Mouse (Mus musculus): ENCODE data around the gene Fry. TPM values are rescaled to one million over a fixed set of nuclear protein-coding genes. Genes with fewer than 3 reads are reported as not detected.
A peak's percentile ranks its signal among the peaks of the same experiment; 100 is the strongest.

Fry gene
- polyA plus RNA-seq, 1 experiment from 2014 or later = 2.4 TPM

GRCm38 (mm10) chr5:150259191-150260053 is 141.0 kb downstream of the Fry start:
- DNase-seq (no peak), ATAC-seq (ENCODE audit: low read depth) (no peak)
- Histone ChIP-seq H3K27me3 (peaks cover 7% of the 10 kb centered on the region; the same call in 1 of the 2 replicates), H3K9ac (peak overlapping the region; percentile 26; the same call in 1 of the 2 replicates), H3K4me3 (replicated peaks) (peak overlapping the region; percentile 41), H3K9me3 (replicated peaks) (no peaks in the 10 kb centered on the region), H3K36me3 (no peaks in the 10 kb centered on the region), H3K4me2 (peak overlapping the region; percentile 64), H3K4me1 (replicated peaks) (peaks cover 12% of the 10 kb centered on the region; the same call in 1 of the 2 replicates), H3K27ac (no peak overlapping the region)
- 8% methylated on average over 24 of the region's 29 CpGs for WGBS (ENCODE audit: insufficient replicate concordance)

GRCm38 (mm10) chr5:150260054-150260386 is 141.6 kb downstream of the Fry start:
- DNase-seq = no peak
- Histone ChIP-seq H3K9me3 (replicated peaks) (no peaks in the 10 kb centered on the region), H3K9ac (no peak overlapping the region), H3K27me3 (peaks cover 7% of the 10 kb centered on the region; the same call in 1 of the 2 replicates), H3K36me3 (no peaks in the 10 kb centered on the region), H3K4me1 (replicated peaks) (peaks cover 12% of the 10 kb centered on the region; the same call in 1 of the 2 replicates), H3K27ac (no peak overlapping the region), H3K4me2 (peak overlapping the region; percentile 64), H3K4me3 (replicated peaks) (peak overlapping the region; percentile 41)
- ATAC-seq (ENCODE audit: low read depth) = no peak
- WGBS (ENCODE audit: insufficient replicate concordance) = 47% methylated on average over 9 of the region's 9 CpGs

- Histone ChIP-seq H3K4me3 (replicated peaks) (no peak overlapping the region), H3K9me3 (replicated peaks) (no peaks in the 10 kb centered on the region), H3K4me2 (no peak overlapping the region), H3K9ac (no peak overlapping the region), H3K27me3 (peaks cover 7% of the 10 kb centered on the region; the same call in 1 of the 2 replicates), H3K4me1 (replicated peaks) (peaks cover 12% of the 10 kb centered on the region; the same call in 1 of the 2 replicates), H3K27ac (no peak overlapping the region), H3K36me3 (no peaks in the 10 kb centered on the region)
- 66% methylated on average over 4 of the region's 4 CpGs for WGBS (ENCODE audit: insufficient replicate concordance)
- no peak for DNase-seq
- ATAC-seq (ENCODE audit: low read depth) = no peak
These were observed 142.9 kb downstream of the Fry start for GRCm38 (mm10) chr5:150261361-150261760.

- no peak for DNase-seq
- ATAC-seq (ENCODE audit: low read depth) = no peak
These were observed 143.7 kb downstream of the Fry start for GRCm38 (mm10) chr5:150262046-150262716.

GRCm38 (mm10) chr5:150262717-150263103 is 144.3 kb downstream of the Fry start:
- H3K27ac ChIP-seq = no peak overlapping the region
- no peak overlapping the region for H3K4me2 ChIP-seq
- WGBS (ENCODE audit: insufficient replicate concordance) = 23% methylated on average over 5 of the region's 5 CpGs
- no peaks in the 10 kb centered on the region for H3K36me3 ChIP-seq
- DNase-seq = no peak
- H3K27me3 ChIP-seq = peaks cover 7% of the 10 kb centered on the region; the same call in 1 of the 2 replicates
- H3K4me1 ChIP-seq (replicated peaks) = peaks cover 12% of the 10 kb centered on the region; the same call in 1 of the 2 replicates
- H3K4me3 ChIP-seq (replicated peaks) = no peak overlapping the region
- H3K9ac ChIP-seq = no peak overlapping the region
- H3K9me3 ChIP-seq (replicated peaks) = no peaks in the 10 kb centered on the region
- ATAC-seq (ENCODE audit: low read depth) = no peak

More at GRCm38 (mm10) chr5:150262046-150262716, 143.7 kb downstream of the Fry start:
- Histone ChIP-seq H3K9me3 (replicated peaks) (no peaks in the 10 kb centered on the region), H3K4me1 (replicated peaks) (peaks cover 12% of the 10 kb centered on the region; the same call in 1 of the 2 replicates), H3K9ac (no peak overlapping the region), H3K36me3 (no peaks in the 10 kb centered on the region), H3K27me3 (peaks cover 7% of the 10 kb centered on the region; the same call in 1 of the 2 replicates), H3K4me3 (replicated peaks) (no peak overlapping the region), H3K27ac (no peak overlapping the region), H3K4me2 (no peak overlapping the region)
- 77% methylated on average over 16 of the region's 16 CpGs for WGBS (ENCODE audit: insufficient replicate concordance)

- Histone ChIP-seq H3K4me3 (replicated peaks) (no peak overlapping the region), H3K36me3 (no peaks in the 10 kb centered on the region), H3K4me1 (replicated peaks) (peaks cover 12% of the 10 kb centered on the region; the same call in 1 of the 2 replicates), H3K27ac (no peak overlapping the region), H3K9ac (no peak overlapping the region), H3K9me3 (replicated peaks) (no peaks in the 10 kb centered on the region), H3K27me3 (peaks cover 7% of the 10 kb centered on the region; the same call in 1 of the 2 replicates), H3K4me2 (no peak overlapping the region)
- DNase-seq = no peak
- WGBS (ENCODE audit: insufficient replicate concordance) = 54% methylated on average over 12 of the region's 12 CpGs
- no peak for ATAC-seq (ENCODE audit: low read depth)
These were observed 144.7 kb downstream of the Fry start for GRCm38 (mm10) chr5:150263162-150263561.

GRCm38 (mm10) chr5:150263656-150264055 is 145.2 kb downstream of the Fry start:
- Histone ChIP-seq H3K4me1 (replicated peaks) (peaks cover 12% of the 10 kb centered on the region; the same call in 1 of the 2 replicates), H3K27me3 (peaks cover 7% of the 10 kb centered on the region; the same call in 1 of the 2 replicates), H3K4me2 (no peak overlapping the region), H3K27ac (no peak overlapping the region), H3K9me3 (replicated peaks) (no peaks in the 10 kb centered on the region), H3K9ac (no peak overlapping the region), H3K4me3 (replicated peaks) (no peak overlapping the region), H3K36me3 (no peaks in the 10 kb centered on the region)
- WGBS (ENCODE audit: insufficient replicate concordance) = 68% methylated on average over 6 of the region's 6 CpGs
- no peak for ATAC-seq (ENCODE audit: low read depth)
- no peak for DNase-seq

- no peak overlapping the region for H3K9ac ChIP-seq
- H3K4me2 ChIP-seq = no peak overlapping the region
- peaks cover 1% of the 10 kb centered on the region; the same call in 1 of the 2 replicates for H3K27me3 ChIP-seq
- DNase-seq (no peak), ATAC-seq (ENCODE audit: low read depth) (no peak)
- H3K9me3 ChIP-seq (replicated peaks) = no peaks in the 10 kb centered on the region
- H3K4me1 ChIP-seq (replicated peaks) = no peaks in the 10 kb centered on the region
- 40% methylated on average over 1 of the region's 1 CpGs for WGBS (ENCODE audit: insufficient replicate concordance)
- H3K4me3 ChIP-seq (replicated peaks) = no peak overlapping the region
- no peak overlapping the region for H3K27ac ChIP-seq
- H3K36me3 ChIP-seq = no peaks in the 10 kb centered on the region
These were observed 146.6 kb downstream of the Fry start for GRCm38 (mm10) chr5:150265005-150265404.

GRCm38 (mm10) chr5:150265953-150266352 is 147.5 kb downstream of the Fry start:
- Histone ChIP-seq H3K4me2 (no peak overlapping the region), H3K4me1 (replicated peaks) (no peaks in the 10 kb centered on the region), H3K9ac (no peak overlapping the region), H3K4me3 (replicated peaks) (no peak overlapping the region), H3K36me3 (no peaks in the 10 kb centered on the region), H3K9me3 (replicated peaks) (no peaks in the 10 kb centered on the region), H3K27ac (no peak overlapping the region), H3K27me3 (no peaks in the 10 kb centered on the region)
- 70% methylated on average over 2 of the region's 2 CpGs for WGBS (ENCODE audit: insufficient replicate concordance)
- ATAC-seq (ENCODE audit: low read depth) (no peak), DNase-seq (no peak)

GRCm38 (mm10) chr5:150268261-150268660 is 149.8 kb downstream of the Fry start:
- DNase-seq = no peak
- H3K4me2 ChIP-seq = no peak overlapping the region
- no peak overlapping the region for H3K4me3 ChIP-seq (replicated peaks)
- no peak for ATAC-seq (ENCODE audit: low read depth)
- no peaks in the 10 kb centered on the region for H3K27me3 ChIP-seq
- no peaks in the 10 kb centered on the region for H3K9me3 ChIP-seq (replicated peaks)
- H3K9ac ChIP-seq = no peak overlapping the region
- no peaks in the 10 kb centered on the region for H3K4me1 ChIP-seq (replicated peaks)
- no peak overlapping the region for H3K27ac ChIP-seq
- 70% methylated on average over 3 of the region's 3 CpGs for WGBS (ENCODE audit: insufficient replicate concordance)
- no peaks in the 10 kb centered on the region for H3K36me3 ChIP-seq

GRCm38 (mm10) chr5:150270468-150270867 is 152.0 kb downstream of the Fry start:
- H3K36me3 ChIP-seq = no peaks in the 10 kb centered on the region
- no peak overlapping the region for H3K9ac ChIP-seq
- no peak overlapping the region for H3K4me3 ChIP-seq (replicated peaks)
- no peak overlapping the region for H3K4me2 ChIP-seq
- no peaks in the 10 kb centered on the region for H3K9me3 ChIP-seq (replicated peaks)
- 69% methylated on average over 4 of the region's 4 CpGs for WGBS (ENCODE audit: insufficient replicate concordance)
- no peaks in the 10 kb centered on the region for H3K27me3 ChIP-seq
- no peaks in the 10 kb centered on the region for H3K4me1 ChIP-seq (replicated peaks)
- no peak overlapping the region for H3K27ac ChIP-seq
- no peak for ATAC-seq (ENCODE audit: low read depth)
- DNase-seq = no peak

Data from liver, embryonic 13.5 days (tissue).